Mouse (Mus musculus) fibroblast of lung, adult 2 months (primary cell): ENCODE measurements around the gene Tob1.
A peak's percentile ranks its signal among the peaks of the same experiment; 100 is the strongest.

Source experiments
- DNase-seq: peaks from one replicate; pipeline ENCODE4 v3.0.0-alpha.2; 2011; ENCODE audit warnings: low read depth

Gene Tob1

DNA sequence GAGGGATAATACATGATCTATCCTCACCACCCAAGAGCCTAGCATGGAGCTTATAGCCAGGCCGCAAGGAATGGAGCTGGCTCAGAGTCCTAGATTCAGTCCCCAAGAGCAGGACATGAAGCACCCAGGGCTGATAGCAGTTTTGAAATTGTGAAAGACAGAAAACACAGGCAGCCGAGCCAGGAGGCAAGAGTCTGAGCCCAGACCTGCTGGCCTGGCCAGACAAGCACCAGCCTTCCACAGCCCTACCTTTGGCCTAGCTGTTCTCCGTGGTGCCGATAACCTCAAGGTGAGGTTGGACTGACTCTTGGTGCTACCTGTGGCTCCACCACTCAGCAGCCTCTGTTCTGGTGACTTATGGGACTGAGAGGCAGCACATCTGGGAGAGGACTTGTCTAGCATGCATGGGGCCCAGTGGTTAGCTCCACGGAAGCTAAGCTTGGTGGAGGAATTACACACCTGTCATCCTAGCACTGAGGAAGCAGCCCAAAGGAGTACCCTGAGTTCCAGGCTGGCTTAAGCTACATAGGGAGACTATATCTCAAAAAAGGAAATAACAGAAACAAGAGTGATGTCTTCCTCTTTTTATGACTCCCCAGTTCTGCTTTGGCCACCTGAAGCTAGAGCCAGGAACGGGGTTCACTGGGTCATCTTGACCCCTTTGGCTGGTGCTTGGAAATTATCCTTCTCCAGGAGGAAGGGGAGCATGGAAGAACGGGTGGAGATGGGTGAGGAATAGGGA is 12.7 kb upstream of the Tob1 start:
- DNase-seq, result no peak

DNA sequence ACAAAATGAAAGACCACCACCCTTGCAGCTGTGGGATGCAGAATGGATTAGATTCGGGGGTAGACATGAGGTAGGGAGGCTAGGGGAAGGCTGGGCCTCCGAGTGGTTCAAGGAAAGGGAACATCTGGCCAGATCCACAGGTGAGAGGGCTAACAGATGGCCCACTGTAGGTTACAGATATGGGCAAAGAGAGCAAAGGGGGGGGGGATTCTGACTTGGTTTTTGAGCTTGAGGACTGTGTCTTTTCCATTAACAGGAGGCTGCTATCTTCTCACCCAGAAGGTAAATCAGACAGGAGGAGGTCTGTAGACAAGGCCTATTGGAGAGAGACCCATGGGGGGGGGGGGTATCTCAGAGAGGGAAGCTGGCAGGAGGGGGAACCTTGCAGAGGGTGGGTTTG is 11.5 kb upstream of the Tob1 start:
- no peak for DNase-seq

DNA sequence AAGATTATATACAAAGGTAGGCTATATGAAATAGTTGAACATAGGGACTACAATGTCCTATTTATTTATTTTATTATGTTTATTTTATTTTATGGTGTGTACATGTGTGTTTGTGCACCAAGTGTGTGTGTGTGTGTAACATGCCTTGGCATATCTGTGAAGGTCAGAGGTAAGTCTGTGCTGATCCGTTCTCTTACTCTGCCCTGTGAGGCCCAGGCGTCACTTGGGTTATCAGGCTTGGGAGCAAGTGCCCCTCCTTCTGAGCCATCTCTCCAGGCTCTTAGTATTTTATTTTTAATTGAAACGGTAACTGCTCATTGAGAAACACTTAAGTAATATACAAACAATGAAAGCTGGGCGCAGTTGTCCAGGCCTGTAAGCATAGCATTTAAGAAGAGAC is 10.8 kb upstream of the Tob1 start:
- no peak for DNase-seq

DNA sequence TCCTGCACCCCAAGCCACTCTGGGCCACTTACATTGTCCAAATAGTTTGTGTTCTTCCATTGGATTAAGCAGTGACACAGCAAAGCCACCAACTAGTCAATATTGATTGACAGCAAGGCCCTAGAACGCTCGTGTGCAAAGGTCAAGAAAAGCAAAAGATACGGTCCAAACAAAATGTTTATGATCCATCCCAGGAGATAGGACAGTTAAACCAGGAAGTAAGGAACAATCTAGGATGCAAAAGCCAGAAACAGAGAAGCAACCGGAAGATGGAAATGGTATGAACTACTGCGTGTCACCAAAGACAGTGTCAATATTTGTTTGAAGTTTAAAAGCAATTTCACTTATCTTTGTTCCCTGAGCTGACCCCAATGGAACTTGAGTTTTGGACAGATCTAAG is 9.1 kb upstream of the Tob1 start:
- no peak for DNase-seq

DNA sequence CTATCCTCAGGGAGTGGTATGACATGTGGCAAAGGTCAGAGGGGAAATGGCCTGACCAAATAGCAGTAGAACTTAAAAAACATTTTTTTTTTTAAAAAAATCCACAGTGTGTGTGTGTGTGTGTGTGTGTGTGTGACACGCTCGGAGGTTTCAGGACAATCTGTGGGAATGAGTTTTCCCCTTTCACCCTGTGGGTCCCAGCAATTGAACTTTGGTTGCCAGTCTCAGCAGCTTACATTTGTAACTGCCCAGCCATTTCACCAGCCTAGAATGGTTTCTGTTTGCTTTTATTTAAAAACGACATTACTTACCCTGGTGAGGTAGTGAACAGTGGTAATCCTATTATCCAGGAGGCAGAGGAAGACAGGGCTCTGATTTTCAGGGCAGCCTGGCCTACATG is 8.2 kb upstream of the Tob1 start:
- no peak for DNase-seq

DNA sequence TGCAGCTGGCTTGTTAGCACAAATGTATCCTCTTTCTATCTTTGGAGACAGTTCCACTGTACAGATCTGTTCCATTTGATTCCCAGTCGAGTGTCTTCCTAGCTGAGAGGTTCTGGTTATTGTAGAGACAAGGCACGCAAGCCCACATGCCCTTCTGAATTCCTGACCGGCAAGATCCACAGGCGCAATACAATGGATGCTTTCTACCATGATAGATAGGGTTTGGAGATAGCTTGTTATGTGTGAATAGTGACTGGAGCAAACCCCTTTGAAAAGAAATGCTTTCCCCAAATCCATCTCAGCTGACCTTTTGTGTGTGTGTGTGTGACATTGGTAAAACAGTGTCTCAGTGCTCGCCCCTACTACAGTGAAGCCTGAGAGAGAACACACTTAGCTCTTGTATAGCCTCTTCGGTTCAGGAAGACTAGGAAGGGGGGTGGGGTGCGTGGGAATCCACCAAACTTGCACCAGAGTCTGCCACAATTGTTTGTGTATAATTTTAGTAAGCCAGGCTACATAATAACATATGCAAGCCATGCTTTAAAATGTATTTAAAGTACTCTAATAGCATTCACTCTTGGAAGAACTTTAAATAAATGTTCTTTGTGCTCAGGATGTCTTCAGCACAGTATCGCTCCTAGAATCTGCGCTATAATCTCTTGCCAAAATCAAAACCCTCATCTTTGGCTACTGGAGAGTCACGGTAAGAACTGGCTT is 4.7 kb upstream of the Tob1 start:
- no peak for DNase-seq

DNA sequence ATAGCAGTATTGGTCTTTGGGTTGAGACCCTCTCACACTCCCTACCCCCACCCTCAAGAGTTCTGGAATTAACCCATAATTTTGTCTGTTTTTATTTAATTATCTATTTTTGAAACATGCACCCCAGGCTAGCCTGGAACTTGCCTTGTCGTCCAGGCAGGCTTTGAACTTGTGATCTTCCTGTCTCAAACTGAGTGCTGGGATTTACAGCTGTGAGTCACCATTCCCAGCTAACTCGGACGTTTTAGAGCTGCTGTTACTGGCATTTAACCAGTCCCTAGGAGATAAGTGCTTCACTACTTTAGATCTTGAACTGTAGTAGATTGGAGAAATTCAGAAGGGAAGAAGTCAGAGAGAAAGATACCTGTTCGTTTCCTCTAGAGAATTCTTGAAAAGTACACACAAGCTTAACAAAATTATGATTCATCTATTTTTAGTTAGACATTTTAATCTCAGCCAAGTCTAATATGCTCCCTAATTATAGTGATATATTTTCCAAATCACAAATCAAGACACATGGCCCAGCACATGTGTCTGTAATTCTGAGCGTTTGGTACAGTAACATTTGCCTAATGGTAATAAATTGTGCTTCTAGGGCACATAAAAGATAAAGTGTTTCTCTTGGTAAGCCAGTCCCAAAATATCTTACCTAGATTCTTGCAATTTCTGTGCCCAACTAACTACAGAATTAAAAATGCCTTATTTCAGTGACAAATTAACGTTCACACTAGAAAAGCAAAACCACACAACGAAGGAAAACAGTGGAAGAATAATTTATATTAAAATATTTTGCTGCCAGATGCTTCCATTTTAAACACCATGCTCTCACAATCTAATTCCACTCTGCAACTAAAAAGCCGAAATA is 2.2 kb upstream of the Tob1 start:
- DNase-seq, result no peak

DNA sequence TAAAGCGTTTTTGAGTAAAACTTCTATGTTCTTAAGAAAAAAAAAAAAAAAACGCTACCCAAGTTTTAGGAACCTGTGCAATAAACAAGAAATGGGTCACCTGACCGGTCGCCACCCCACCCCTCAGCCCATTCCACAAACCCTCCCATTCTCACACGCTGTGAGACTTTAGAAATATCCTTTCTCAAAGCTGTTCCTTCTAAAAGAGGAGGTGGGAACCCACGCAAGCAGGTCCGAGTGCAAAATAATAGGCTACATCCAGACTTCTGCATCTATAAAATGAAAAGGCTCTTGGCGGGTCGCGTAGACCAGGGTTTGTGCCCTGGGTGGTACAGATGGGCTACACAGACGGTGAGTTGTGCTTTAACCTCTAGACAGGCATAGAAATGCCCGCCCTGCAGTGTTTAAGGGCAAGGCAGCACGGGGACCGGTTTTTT is 1.5 kb upstream of the Tob1 start:
- DNase-seq, result no peak

GRCm38 (mm10) chr11:94210191-94211086 is 815 bp upstream of the Tob1 start:
- DNase-seq, result peak; percentile 93

DNA sequence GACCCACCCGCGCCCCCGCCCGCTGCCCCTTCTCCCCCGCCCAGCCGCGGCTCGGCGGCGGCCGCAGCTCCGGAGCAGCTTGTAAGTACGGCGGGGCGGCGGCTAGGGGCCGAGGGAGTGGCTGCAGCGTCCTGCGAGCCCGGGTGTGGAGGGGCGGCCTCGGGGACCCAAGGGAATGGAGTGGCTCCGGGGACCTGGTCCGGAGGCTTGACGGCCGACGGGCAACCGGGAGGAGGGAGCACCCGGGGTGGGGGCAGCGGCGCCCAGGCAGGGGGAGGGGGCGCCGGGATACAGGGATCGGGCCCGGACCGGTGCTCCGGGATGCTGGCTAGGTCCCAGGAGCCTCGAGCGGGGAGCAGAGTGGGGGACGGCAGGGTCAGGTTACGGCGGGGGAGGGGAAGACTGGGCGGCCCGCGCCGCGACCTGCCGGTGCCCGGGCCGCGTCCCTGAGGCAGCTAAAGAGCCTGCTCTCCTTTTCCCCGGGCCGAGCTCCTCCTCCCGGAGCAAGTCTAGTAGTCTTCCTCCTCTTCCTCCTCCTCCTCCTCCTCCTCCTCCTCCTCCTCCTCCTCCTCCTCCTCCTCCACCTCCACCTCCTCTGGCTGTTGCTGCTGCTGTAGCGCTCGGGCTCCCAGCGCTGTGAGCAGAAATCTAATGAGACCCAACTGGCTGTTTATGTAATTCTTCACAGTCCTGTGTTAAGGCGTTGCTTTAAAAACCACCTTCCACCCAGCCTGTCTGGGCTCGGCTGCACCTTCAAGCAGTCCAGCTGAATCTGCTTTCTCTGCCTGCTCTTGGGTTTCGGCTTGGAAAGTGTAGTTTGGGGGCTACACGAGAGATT is 616 bp downstream of the Tob1 start:
- no peak for DNase-seq

- no peak for DNase-seq
Measured at GRCm38 (mm10) chr11:94212489-94212836, 1.2 kb downstream of the Tob1 start.

GRCm38 (mm10) chr11:94212997-94213396 is 1.7 kb downstream of the Tob1 start:
- no peak for DNase-seq

GRCm38 (mm10) chr11:94213735-94214594 is 2.7 kb downstream of the Tob1 start:
- DNase-seq, result no peak

GRCm38 (mm10) chr11:94215581-94215980 is 4.3 kb downstream of the Tob1 start:
- no peak for DNase-seq

- DNase-seq, result no peak
Measured at GRCm38 (mm10) chr11:94216247-94216646, 5.0 kb downstream of the Tob1 start.

DNA sequence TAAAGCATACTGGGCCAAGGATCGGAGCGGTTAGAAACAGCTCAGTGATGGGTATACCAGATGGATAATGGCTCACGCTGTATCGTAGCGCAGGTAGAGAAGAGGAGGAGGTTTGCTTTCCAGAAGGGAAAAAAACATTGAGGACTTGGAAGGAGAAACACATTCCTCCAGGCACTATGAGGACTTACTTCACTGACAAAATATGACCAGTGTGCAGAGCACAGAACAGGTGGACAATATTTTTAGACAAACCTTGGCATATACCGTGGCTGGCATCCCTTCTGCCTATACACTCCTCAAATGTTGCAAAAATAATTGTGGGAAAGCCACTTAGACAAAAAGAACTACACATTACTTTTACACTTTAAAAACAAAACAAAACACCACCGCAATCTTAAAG is 10.0 kb downstream of the Tob1 start:
- no peak for DNase-seq

GRCm38 (mm10) chr11:94223531-94223930 is 12.3 kb downstream of the Tob1 start:
- no peak for DNase-seq

GRCm38 (mm10) chr11:94225985-94226384 is 14.7 kb downstream of the Tob1 start:
- peak; percentile 71 for DNase-seq

GRCm38 (mm10) chr11:94228416-94228815 is 17.2 kb downstream of the Tob1 start:
- DNase-seq, result no peak
